Mouse (Mus musculus): ENCODE measurements around the gene Sgms1.

DNA sequence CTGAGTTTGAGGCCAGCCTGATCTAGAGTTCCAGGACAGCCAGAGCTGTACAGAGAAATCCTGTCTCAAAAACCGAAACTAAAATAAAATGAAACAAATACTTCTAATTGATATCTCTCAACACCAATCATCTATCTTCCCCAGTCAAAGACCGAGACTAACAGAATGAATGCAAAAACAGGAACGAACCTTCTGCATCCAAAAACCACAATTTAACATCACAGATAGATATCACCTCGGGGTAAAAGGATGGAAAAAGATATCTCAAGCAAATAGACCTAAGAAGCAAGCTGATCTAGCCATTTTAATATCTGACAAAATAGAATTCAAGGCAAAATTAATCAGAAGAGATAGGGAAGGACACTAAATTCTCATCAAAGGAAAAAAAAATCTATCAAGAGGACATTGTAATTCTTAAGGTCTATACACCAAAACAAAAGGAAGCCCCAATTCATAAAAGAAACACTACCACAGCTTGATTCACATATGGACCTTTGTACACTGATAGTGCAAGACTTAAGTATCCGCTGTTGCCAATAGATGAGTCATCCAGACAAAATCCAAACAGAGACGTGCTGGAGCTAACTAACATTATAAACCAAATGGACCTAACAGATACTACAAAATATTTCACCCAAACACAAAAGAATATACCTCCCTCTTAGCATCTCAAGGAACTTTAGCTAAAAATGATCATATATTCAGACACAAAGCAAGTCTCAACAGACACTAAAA, 301.6 kb downstream of the Sgms1 start:
- TF ChIP-seq MYOG (IDR thresholded peaks at IDR 0.05; ENCODE audit: control insufficient read depth in 1 of 3, insufficient read depth in 1 of 3, insufficient read length in 2 of 3, low read depth in 2 of 3) (no peak), SRF (IDR thresholded peaks at IDR 0.05; ENCODE audit: control insufficient read depth, insufficient read length, low read depth) (no peak), TCF3 (IDR thresholded peaks at IDR 0.05; ENCODE audit: insufficient read length, low read depth) (no peak), POLR2A (IDR thresholded peaks at IDR 0.05; ENCODE audit: insufficient read length, low read depth) (no peak), USF1 (IDR thresholded peaks at IDR 0.05; ENCODE audit: low read depth) (no peak), MYOD1 (IDR thresholded peaks at IDR 0.05; ENCODE audit: control insufficient read depth in 1 of 3, insufficient read length in 2 of 3, low read depth in 2 of 3) (no peak), MAX (IDR thresholded peaks at IDR 0.05; ENCODE audit: low read depth) (no peak), TCF12 (IDR thresholded peaks at IDR 0.05; ENCODE audit: insufficient read depth, poor library complexity, severe bottlenecking) (no peak), POLR2AphosphoS2 (IDR thresholded peaks at IDR 0.05; ENCODE audit: insufficient read length, low read depth) (no peak), CEBPB (IDR thresholded peaks at IDR 0.05; ENCODE audit: insufficient read depth, poor library complexity, severe bottlenecking) (no peak)

Data from myocyte (in vitro differentiated cells).